Mouse (Mus musculus): ENCODE results near the gene Selenop.
"Not testable (repeated sequence)": the region's sequence is repeated elsewhere in the genome, so short reads cannot be mapped to it uniquely, and the experiment has no call there.

Selenop gene

DNA sequence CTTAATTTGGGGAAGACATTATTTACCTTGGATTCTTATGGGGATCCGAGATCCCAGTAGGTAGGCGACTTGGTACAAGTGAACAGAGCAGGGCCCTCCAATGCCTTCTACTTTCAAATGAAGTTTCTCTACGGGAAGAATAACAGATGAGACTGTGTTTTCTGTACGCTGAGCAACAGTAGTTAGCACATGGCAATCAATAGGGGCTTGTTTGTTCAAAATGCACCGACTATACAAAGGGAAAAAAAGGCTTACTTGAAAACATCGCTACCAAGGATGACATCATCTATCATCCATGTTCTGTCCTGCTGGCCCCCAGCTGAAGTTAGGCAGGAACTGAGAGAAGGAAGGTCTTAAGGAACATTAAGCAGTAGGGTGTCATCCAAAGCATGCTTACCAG, at the start of gene Selenop:
Selenop (plus strand) TSS at position 301 of the 400 bp plus-strand sequence.
- no peak for DNase-seq

DNA sequence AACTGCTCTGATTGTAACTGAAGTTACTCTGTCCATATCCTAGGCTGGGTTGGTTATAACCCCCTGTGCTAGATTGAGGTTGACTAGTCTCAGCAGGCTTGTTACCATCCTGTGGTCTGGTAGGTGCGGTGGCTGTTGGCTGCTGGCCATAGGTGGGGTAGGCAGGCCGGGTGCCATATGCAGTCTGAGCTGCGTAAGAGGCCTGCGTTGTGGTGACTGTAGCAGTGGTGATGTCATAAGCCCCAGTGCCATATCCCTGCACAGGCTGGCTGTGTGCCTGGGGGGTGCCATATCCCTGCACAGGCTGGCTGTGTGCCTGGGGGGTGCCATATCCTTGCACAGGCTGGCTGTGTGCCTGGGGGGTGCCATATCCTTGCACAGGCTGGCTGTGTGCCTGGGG, 49.7 kb upstream of the Selenop start:
- not testable (repeated sequence) for DNase-seq

DNA sequence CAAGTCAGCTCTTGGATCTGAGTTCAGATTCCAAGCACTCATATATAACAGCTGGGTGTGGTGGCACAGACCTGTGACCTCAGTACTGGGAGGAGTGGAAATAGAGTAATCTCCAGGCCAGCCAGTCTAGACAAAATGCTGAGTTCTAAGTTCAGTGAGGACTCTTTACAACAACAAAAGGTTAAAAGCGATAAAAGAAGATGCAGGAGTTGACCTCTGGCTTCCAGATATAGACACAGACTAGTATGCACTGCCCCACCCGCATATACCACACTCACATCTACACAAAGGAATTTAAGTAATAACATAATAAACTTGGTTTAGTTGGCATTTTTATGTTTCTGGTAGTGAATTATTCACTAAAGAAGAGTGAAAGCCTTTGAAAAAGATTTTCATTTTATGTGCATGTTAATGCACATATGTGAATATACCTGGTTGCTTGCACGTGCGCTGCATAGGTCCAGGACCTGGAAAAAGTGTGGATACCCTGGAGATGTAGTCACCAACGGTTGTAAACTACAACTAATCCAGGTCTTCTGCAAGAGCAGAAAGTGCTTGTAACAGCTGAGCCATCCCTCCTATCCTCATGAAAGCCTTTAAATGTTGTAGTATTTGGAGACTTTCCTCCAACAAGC, 45.4 kb upstream of the Selenop start:
- DNase-seq, result no peak

DNA sequence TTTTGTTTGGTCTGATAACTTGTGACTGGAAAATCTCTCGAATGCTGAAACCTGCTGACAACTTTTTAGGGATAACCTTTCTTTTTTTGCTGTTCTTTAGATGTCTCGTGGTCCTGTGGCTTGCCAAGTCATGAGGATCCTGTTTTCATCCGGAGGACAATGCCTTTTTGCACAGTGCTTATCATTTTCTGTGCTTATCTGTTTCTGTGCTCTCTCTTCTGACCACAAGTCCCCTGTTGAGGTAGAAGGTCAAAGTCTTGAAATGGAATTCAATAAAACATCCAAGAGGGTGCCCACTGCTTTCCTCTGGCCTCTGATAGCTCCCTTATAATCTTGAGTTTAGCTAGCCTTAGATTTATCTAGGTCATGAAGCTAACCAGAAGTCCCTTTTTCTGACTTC, 41.8 kb upstream of the Selenop start:
- no peak for DNase-seq

DNA sequence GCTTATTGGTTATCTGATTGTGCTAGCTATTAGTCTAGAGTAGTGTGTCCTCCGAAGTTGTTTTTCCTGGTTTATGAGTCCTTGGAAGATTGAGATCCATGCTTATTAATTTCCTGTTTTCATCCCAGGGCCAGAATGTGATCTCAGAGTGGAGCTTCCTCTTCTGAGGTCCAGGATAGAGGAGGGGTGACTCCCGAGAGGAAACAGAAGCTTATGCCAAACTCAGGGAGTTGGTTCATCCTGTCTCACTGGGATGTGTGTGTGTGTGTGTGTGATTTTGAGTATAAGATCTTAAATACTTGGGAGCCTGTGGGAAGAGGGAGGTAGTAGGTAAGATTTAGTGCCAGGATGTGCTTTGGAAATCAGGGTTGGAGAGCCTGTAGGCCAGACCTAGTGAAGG, 40.2 kb upstream of the Selenop start:
- DNase-seq, result no peak

DNA sequence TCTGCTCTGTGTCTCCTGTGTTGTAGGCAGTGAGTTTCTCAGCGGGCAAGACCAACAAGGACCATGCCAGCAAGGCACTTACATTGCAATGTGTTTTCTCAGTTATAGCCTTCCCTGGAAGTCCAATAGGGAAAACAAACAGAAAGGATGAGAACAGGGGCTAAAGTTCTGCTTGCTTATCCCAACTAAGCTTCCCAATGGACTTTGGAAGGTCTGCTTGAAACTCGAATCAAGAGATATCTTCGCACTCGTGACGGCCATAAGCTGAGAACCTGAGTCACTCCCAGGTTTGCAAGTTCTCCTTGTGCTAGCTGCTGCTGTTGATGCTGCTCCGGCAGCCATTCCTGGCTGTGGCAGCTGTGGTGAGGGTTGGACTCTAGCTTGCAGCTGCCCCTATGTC, 39.4 kb upstream of the Selenop start:
- no peak for DNase-seq

DNA sequence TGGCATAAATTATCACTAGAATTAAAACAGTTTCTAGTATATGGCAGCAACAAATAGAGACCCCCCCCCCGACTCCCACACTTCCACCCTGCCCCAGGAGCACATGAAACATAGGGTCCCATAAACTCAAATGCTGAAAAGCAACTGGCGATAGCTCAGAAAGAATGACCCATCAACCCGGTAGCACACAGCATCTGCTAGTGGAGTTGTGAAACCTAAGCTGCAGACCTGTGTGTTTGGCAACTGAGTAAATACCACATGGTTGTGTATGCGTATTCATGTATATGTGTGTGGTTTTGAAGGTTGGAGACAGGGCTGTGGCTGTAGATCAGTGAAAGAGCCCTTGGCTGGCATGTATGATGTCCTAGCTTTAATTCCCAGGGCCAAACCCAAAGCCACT, 37.3 kb upstream of the Selenop start:
- DNase-seq, result no peak

DNA sequence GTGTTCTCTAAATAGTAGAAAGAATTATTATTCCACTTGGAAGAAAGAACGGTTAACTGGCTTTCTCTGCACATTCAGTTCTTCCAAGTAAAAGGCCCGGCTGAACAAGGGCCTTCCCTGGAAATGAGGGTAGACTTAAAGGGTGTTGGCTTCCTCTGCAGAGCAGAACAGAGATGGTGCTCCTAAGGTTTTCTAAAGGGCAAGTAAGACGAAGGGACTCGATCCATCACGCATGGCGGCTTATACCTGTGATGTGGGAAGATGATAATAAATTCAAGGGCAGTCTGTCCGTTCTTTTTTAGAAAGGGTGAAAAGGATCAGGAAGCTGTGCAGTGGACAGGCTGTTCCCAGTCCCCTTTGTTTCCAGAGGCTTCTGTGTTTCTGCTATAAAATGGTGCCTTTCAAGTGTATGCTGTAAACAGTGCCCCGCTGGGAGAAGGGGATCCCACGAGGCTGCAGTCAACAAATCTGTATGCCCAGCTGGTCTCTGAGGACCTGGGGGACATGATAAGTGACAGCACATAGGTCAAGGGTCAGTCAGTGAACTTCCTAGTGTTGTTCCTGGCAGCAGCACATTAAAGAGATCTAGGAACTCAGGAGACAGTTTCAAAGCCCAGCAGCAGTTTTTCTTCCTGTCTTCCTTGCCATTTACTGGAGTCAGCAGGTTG, 36.0 kb upstream of the Selenop start:
- no peak for DNase-seq

DNA sequence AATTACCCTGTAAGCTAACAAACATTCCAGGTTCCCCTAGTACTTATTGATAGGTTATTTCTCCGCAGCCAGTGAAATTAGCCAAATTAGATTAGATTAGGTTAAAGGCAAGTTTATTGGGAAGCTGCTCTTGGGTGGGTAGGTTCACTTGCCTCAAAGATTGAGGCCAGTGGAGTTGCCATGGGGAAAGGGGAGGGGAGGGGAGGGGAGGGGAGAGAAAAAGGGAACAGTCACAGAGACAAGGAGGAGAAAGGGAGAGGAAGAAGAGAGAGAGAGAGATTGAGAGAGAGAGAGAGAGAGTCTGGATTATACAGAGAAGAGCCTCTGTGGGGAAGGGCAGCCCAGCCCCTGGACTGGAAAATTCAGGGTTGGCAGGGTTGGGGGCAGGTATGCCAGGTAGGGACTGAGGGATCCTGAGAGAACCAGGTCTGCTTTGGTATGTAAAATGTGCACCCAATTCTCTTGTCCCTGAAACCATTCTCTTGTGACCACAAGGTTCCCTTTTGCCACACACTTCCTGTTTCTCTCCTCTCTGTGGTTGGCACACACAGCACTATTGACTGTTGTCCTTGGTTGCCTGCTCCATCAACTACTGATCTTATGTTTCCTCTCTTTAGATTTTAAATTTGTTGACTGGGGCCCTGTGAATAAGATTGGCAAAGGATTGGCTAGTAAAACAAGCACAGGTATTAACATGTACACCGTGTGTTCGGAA, 34.4 kb upstream of the Selenop start:
- no peak for DNase-seq

DNA sequence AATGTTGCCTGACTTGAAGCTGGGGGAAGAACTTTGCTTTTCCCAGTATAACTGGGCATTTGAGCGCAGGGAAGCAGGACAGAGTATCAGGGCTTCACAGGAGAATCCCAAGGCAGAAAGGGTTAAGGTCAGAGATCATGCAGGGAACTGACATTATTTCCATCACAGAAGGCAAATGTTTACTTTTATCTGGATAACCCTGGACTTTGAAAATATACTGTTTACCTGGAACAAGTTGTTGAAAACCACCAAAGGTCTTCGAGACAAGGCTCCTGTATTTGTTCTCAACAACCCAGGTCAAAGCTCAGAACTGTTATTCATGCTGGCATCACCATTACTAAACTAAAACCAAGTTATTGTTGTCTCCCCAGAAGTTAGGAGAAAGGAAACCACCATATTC, 32.0 kb upstream of the Selenop start:
- no peak for DNase-seq

DNA sequence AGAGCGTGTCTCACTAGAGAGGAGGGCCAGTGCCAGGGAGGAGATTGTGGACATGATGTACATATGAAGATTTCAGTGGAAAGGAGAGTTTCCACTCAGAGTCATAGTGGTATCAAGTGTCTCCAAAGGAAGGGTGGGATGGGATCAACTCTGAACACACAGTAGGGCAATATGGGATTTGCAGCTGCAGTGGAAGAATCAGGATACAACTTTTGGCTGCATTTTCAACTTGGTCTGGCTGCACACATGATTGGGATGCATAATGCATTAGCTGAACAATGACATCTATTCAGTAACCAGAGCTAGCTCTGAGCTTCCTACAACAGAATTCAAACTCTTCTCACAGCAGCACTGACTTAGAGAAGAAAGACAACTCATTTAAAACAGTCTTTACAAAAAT, 30.4 kb upstream of the Selenop start:
- DNase-seq, result no peak

DNA sequence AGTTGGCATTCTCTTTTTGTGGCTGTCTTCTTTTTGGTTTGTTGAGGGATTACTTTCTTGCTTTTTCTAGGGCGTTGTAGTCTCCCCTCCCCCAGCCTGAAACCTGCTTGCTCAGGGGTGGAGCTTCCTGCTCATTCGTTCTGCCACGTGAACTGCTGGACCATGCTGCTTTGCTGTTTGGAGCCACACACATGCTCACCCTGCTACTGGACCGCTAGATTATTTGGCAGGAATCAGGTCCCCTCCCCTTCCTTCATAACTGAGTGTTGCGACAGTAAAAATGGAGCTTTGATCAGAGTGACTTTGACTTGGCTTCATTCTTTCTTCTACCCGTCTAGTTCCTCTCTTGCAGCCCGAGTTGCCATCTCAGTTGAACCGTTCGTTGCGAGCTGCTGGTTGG, 23.3 kb upstream of the Selenop start:
- DNase-seq, result not testable (repeated sequence)

DNA sequence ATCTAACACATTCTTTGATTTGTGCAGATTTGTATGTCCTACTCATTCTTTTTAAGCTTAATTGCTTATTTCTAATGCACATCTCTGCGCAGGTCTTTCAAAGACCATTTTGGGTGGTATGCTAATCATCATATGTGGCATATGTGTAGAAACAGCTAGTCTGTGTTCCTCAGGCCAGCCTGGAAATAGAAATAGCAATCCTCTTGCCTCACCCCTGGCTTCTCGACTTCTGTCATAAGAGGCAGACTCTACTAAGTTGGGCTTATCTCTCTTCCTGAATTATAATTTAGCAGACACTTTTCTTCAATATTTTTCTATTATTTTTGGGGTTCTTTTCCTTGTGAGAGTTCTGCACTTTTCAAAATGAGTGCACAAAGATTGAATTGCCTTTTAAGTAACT, 17.7 kb upstream of the Selenop start:
- DNase-seq, result no peak

DNA sequence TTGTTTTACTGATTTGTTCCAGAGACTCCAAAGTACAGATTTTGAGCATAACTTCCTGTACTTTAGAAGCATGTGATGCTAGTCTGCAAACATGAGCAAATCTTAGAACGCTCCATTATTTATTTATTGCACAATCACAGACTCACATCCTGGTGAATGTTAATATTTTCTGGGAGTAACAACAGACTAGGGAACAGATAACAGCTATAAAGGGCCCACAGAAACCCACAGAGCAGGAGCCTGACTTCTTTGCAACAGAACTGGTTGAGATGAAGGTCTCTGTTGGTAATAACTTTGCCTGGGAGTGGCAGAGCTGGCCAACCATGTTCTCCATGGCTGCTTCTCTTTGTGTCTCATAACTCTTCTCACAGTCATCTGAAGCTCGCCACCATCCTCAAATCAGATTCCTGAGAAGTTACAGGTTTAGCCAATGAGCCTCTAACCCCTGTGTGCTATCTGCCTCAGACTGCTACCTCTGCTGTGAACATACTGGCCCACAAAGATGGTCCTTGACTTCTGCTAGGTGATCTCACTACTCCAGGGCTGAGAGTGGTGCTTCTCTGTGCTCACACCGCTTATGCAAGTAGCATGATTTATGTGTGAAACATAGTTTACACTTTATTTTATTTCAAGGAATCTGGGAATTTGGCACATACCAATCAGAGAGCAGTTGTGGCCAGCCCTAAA, 17.2 kb upstream of the Selenop start:
- no peak for DNase-seq

DNA sequence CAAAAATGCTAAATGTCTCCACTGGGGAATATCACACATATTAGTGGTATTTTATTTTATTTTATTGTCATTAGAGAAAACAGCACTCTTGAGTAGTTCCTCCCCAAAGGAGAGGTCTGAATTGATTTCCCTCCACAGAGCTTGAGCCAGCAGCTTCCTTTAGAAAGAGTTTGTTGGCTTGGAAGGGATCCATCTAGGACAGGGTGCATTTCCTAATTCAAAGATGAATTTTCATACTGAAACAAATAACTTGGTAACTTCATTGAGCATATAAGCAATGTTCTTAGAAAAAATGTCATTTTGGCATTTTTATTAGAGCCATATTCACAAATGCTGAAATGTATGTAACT, 16.7 kb upstream of the Selenop start:
- no peak for DNase-seq

DNA sequence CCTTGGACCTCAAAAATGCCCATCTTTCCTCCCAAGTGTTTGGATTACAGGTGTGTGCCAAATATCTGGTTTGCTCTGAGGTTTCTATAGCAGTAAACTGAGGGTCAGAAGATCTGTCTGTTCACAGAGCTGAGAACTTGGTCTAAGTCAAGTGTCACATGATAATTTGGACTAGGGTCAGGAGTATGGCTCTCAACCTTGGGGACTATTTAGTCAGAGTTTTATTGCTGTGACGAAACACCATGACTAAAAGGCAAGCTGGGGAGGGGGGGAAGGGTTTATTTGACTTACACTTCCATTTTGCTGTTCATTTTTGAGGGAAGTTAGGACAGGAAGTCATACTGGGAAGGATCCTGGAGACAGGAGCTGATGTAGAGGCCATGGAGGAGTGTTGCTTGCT, 9.3 kb upstream of the Selenop start:
- DNase-seq, result no peak

DNA sequence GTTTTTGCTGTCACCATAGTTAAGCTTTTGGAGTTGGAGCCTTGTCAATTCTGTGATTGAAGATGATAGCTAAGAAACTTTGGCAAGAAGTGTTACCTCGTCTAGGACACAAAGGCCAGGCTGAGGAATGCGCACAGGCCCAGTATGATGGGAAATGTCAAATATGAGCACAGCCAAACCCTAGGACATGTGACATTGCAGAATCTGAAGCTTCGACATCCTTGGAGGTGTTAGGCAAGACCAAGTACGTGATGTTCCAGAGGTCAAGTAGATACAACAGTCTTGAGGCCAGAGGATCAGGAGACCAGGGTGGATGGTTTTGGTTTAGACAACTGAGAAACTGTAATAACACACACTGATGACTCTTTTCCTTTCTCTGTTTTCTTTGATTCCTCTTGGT, 8.0 kb upstream of the Selenop start:
- no peak for DNase-seq

DNA sequence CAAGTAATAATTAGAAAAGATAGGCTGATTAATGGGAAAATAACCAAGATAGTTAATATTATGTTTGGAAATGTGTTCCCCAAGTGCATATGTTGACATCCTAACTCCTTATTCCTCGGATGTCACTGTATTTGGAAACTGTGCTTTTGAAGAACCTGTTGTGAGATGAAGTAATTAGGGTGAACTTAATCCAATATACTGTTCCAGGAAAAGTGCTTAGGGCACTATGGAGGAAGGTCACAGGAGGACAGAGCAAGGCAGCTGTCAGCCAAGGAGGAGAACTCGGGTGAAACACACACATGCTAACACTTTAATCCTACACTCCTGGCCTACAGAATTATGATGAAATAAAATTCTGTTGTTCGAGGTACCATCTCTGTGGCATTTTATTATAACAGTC, 5.5 kb upstream of the Selenop start:
- DNase-seq, result no peak

DNA sequence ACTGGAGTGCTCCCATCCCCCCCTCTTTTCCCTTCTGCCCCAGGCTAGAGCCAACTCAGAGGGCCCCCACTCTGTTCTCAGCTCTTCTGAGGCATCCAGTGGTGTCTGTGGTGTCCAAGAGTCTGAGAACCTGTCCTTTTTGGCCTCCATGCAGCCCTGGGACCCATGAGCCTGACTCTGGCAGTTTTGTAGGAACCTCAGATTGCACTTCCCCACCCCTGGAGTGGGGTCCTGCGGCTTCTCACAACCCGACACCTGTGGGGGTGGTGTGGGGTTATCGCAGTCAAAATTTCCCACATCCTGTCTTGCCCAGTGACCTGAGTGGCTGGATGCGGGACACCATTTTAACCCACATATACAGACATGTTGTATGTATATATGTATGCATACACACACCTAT, 4.1 kb upstream of the Selenop start:
- DNase-seq, result no peak

DNA sequence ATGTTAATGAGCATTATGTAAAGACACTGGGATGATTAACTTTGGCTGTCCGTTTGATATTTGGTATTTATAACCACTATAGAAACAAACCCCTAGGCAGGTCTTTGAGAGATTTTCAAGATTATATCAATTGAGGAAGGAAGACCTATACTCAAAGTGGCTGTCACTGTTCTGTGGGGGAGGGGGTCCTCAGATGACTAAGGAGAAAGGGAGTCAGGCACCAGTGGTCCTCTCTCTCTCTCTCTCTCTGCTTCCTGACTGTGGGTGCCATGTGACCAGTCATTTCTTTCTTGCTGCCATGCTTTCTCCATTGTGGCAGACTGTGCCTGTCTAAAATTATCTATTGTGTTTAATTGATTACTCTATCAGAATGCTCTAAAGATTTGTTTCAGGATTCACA, 3.5 kb upstream of the Selenop start:
- no peak for DNase-seq

DNA sequence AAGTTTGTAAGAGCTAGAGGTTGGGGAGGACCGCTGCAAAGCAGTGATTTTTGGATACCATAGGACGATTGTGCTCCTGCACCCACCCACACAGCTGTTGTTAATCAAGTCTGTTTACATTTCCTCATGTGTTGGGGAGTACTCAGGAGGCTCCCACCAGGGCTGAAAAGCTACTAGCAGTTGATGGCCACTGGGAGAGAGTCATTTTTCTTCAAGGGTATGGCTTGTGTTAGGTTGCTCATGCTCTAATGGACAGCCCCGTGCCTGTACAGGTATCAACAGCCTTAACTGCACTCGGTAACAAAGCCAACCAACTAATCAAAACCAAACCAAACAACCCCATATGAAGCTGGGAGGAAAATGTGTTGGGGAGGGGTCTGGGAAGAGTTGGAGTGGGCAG, 1.1 kb downstream of the Selenop start:
- no peak for DNase-seq

DNA sequence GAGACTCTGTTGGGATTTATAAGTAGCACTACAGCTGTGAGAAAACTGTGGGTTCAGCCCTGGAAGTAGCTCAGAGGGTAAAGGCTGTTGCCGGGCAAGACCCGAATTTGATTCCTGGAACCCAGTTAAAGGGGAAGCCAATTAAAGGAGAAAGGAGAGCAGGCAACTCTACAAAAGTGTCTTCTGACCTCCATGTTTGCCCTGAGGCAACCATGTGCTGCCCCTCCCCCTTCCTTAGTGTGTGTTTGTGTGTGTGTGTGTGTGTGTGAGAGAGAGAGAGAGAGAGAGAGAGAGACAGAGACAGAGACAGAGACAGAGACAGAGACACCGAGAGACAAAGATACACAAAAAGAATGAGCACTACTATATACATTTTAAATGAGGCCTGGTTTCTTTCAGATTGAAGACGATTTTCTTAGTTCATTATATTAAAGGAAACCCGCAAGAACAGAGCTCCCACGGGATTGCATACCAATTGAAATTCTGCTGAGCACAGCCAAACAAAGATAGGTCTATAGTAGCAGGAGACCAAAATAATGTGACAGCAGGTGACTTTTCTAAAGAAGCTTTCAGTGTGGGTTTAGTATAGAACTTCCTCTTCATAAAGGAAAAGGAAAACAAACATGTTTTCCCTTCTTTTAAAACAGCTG, 1.8 kb downstream of the Selenop start:
- DNase-seq, result no peak

DNA sequence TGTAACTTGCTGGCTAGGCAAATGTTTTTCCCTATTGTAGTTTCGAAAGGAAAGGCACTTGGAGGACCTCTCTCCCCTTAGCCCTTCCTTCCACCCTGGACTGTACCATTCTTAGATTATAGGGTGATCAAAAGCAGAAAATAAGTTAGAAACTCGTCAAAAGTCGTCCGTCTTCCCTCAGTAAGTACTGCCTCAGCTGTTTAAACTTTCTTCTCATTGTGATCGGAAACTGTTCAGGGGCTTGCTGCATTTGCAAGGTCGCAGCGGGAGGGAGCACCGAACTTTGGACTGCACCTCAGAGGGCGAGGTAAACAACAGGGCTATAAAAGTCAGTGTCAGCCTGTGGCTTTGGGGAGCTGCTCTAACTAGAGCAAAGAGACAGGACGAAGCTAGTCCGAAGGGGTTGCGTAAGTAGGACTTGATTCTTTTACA, 2.3 kb downstream of the Selenop start:
- DNase-seq, result peak; percentile 10

Data from right cerebral cortex, postnatal 14 days (tissue).